Mouse (Mus musculus): ENCODE data around the gene Tcerg1l. TPM values are rescaled to one million over a fixed set of nuclear protein-coding genes. Genes with fewer than 3 reads are reported as not detected.

Tcerg1l gene
- polyA plus RNA-seq, 1 experiment = 0.16 TPM

GRCm38 (mm10) chr7:138389941-138390340 lies 7.6 kb downstream of the Tcerg1l start:
- Histone ChIP-seq H3K27ac (ENCODE audit: insufficient read depth, low read depth, low read length) (no peak overlapping the region), H3K4me1 (ENCODE audit: control insufficient read depth, insufficient read depth, low read length) (no peaks in the 10 kb centered on the region), H3K27me3 (replicated peaks; ENCODE audit: control insufficient read depth, insufficient read depth, low read length) (no peaks in the 10 kb centered on the region), H3K4me3 (ENCODE audit: insufficient read depth, low read depth, low read length) (no peak overlapping the region), H3K36me3 (ENCODE audit: control insufficient read depth, insufficient read depth, low read length) (no peaks in the 10 kb centered on the region)
- no peak for DNase-seq
- WGBS = 90% methylated on average over 6 of the region's 6 CpGs
- no peak for TF ChIP-seq CTCF (conservative IDR thresholded peaks at IDR 0.05; ENCODE audit: insufficient read depth, insufficient read length, low read depth, low read length)
- TF ChIP-seq POLR2A (IDR thresholded peaks at IDR 0.05; ENCODE audit: low read depth, low read length) = no peak

GRCm38 (mm10) chr7:138389071-138389470 lies 8.5 kb downstream of the Tcerg1l start:
- H3K27ac ChIP-seq (ENCODE audit: insufficient read depth, low read depth, low read length) = no peak overlapping the region
- no peaks in the 10 kb centered on the region for H3K36me3 ChIP-seq (ENCODE audit: control insufficient read depth, insufficient read depth, low read length)
- no peak for TF ChIP-seq CTCF (conservative IDR thresholded peaks at IDR 0.05; ENCODE audit: insufficient read depth, insufficient read length, low read depth, low read length)
- no peak for TF ChIP-seq POLR2A (IDR thresholded peaks at IDR 0.05; ENCODE audit: low read depth, low read length)
- no peak overlapping the region for H3K4me3 ChIP-seq (ENCODE audit: insufficient read depth, low read depth, low read length)
- no peaks in the 10 kb centered on the region for H3K4me1 ChIP-seq (ENCODE audit: control insufficient read depth, insufficient read depth, low read length)
- WGBS = 54% methylated on average over 3 of the region's 3 CpGs
- no peaks in the 10 kb centered on the region for H3K27me3 ChIP-seq (replicated peaks; ENCODE audit: control insufficient read depth, insufficient read depth, low read length)
- no peak for DNase-seq

GRCm38 (mm10) chr7:138379221-138379620 lies 18.3 kb downstream of the Tcerg1l start:
- DNase-seq = no peak
- H3K4me3 ChIP-seq (ENCODE audit: insufficient read depth, low read depth, low read length) = no peak overlapping the region
- WGBS = 91% methylated on average over 3 of the region's 3 CpGs
- TF ChIP-seq CTCF (conservative IDR thresholded peaks at IDR 0.05; ENCODE audit: insufficient read depth, insufficient read length, low read depth, low read length) (no peak), POLR2A (IDR thresholded peaks at IDR 0.05; ENCODE audit: low read depth, low read length) (no peak)
- no peak overlapping the region for H3K27ac ChIP-seq (ENCODE audit: insufficient read depth, low read depth, low read length)
- no peaks in the 10 kb centered on the region for H3K27me3 ChIP-seq (replicated peaks; ENCODE audit: control insufficient read depth, insufficient read depth, low read length)
- 0 out of 2 replicates have a peak, but pooled peaks cover 5% of the 10 kb centered on the region for H3K4me1 ChIP-seq (ENCODE audit: control insufficient read depth, insufficient read depth, low read length)
- H3K36me3 ChIP-seq (ENCODE audit: control insufficient read depth, insufficient read depth, low read length) = no peaks in the 10 kb centered on the region

- TF ChIP-seq POLR2A (IDR thresholded peaks at IDR 0.05; ENCODE audit: low read depth, low read length) (no peak), CTCF (conservative IDR thresholded peaks at IDR 0.05; ENCODE audit: insufficient read depth, insufficient read length, low read depth, low read length) (no peak)
- Histone ChIP-seq H3K27me3 (replicated peaks; ENCODE audit: control insufficient read depth, insufficient read depth, low read length) (no peaks in the 10 kb centered on the region), H3K4me1 (ENCODE audit: control insufficient read depth, insufficient read depth, low read length) (0 out of 2 replicates have a peak, but pooled peaks cover 5% of the 10 kb centered on the region), H3K27ac (ENCODE audit: insufficient read depth, low read depth, low read length) (no peak overlapping the region), H3K4me3 (ENCODE audit: insufficient read depth, low read depth, low read length) (no peak overlapping the region), H3K36me3 (ENCODE audit: control insufficient read depth, insufficient read depth, low read length) (no peaks in the 10 kb centered on the region)
- no peak for DNase-seq
- WGBS = 88% methylated on average over 4 of the region's 4 CpGs
These were observed 19.0 kb downstream of the Tcerg1l start for GRCm38 (mm10) chr7:138378546-138378945.

- 31% methylated on average over 7 of the region's 7 CpGs for WGBS
- Histone ChIP-seq H3K27me3 (replicated peaks; ENCODE audit: control insufficient read depth, insufficient read depth, low read length) (no peaks in the 10 kb centered on the region), H3K27ac (ENCODE audit: insufficient read depth, low read depth, low read length) (no peak overlapping the region), H3K36me3 (ENCODE audit: control insufficient read depth, insufficient read depth, low read length) (no peaks in the 10 kb centered on the region), H3K4me3 (ENCODE audit: insufficient read depth, low read depth, low read length) (no peak overlapping the region), H3K4me1 (ENCODE audit: control insufficient read depth, insufficient read depth, low read length) (0 out of 2 replicates have a peak, but pooled peaks cover 5% of the 10 kb centered on the region)
- TF ChIP-seq CTCF (conservative IDR thresholded peaks at IDR 0.05; ENCODE audit: insufficient read depth, insufficient read length, low read depth, low read length) = no peak
- peak; percentile 78 for DNase-seq
These were observed 22.0 kb downstream of the Tcerg1l start for GRCm38 (mm10) chr7:138375573-138375972.

GRCm38 (mm10) chr7:138374376-138374775 lies 23.2 kb downstream of the Tcerg1l start:
- TF ChIP-seq POLR2A (IDR thresholded peaks at IDR 0.05; ENCODE audit: low read depth, low read length) (no peak), CTCF (conservative IDR thresholded peaks at IDR 0.05; ENCODE audit: insufficient read depth, insufficient read length, low read depth, low read length) (no peak)
- 47% methylated on average over 7 of the region's 7 CpGs for WGBS
- Histone ChIP-seq H3K4me3 (ENCODE audit: insufficient read depth, low read depth, low read length) (no peak overlapping the region), H3K36me3 (ENCODE audit: control insufficient read depth, insufficient read depth, low read length) (no peaks in the 10 kb centered on the region), H3K27ac (ENCODE audit: insufficient read depth, low read depth, low read length) (no peak overlapping the region), H3K4me1 (ENCODE audit: control insufficient read depth, insufficient read depth, low read length) (0 out of 2 replicates have a peak, but pooled peaks cover 5% of the 10 kb centered on the region), H3K27me3 (replicated peaks; ENCODE audit: control insufficient read depth, insufficient read depth, low read length) (no peaks in the 10 kb centered on the region)
- DNase-seq = peak; percentile 55

- Histone ChIP-seq H3K36me3 (ENCODE audit: control insufficient read depth, insufficient read depth, low read length) (no peaks in the 10 kb centered on the region), H3K4me3 (ENCODE audit: insufficient read depth, low read depth, low read length) (no peak overlapping the region), H3K27ac (ENCODE audit: insufficient read depth, low read depth, low read length) (no peak overlapping the region), H3K4me1 (ENCODE audit: control insufficient read depth, insufficient read depth, low read length) (0 out of 2 replicates have a peak, but pooled peaks cover 5% of the 10 kb centered on the region), H3K27me3 (replicated peaks; ENCODE audit: control insufficient read depth, insufficient read depth, low read length) (no peaks in the 10 kb centered on the region)
- WGBS = 79% methylated on average over 5 of the region's 5 CpGs
- DNase-seq = no peak
- TF ChIP-seq POLR2A (IDR thresholded peaks at IDR 0.05; ENCODE audit: low read depth, low read length) = no peak
- TF ChIP-seq CTCF (conservative IDR thresholded peaks at IDR 0.05; ENCODE audit: insufficient read depth, insufficient read length, low read depth, low read length) = no peak
These were observed 24.0 kb downstream of the Tcerg1l start for GRCm38 (mm10) chr7:138373530-138373929.
